Mouse (Mus musculus) neural tube, embryonic 11.5 days (tissue): ENCODE results near the gene Kcnk3. TPM values are rescaled to one million over a fixed set of nuclear protein-coding genes. Genes with fewer than 3 reads are reported as not detected.

Source experiments
- ATAC-seq: fragments of 200-750 bp; cut with Nextera tagmentation; 2 replicates; pipeline ENCODE4 v1.8.0; 2017; ENCODE audit warnings: moderate number of reproducible peaks, mild to moderate bottlenecking, moderate TSS enrichment, moderate library complexity; ENCODE audit not compliant: insufficient read depth, low FRiP score, low TSS enrichment
- DNase-seq: peaks from one replicate; pipeline ENCODE4 v3.0.0-alpha.2; 2015; ENCODE audit warnings: low spot score
- H3K27ac ChIP-seq: fragments of 300-500 bp; sonication (generic); 2 replicates; pipeline ENCODE4 v1.5.1; 2014; ENCODE audit warnings: low read depth, mild to moderate bottlenecking, low read length
- H3K27me3 ChIP-seq: fragments of 300-500 bp; sonication (generic); 2 replicates; pipeline ENCODE4 v1.6.1; 2014; ENCODE audit warnings: mild to moderate bottlenecking, low read length, mixed read lengths; ENCODE audit not compliant: control insufficient read depth, insufficient read depth
- H3K36me3 ChIP-seq: fragments of 300-500 bp; sonication (generic); 2 replicates; pipeline ENCODE4 v1.6.1; 2014; ENCODE audit warnings: mild to moderate bottlenecking, low read length, moderate library complexity, mixed read lengths; ENCODE audit not compliant: control insufficient read depth, insufficient read depth
- H3K4me1 ChIP-seq: fragments of 300-500 bp; sonication (generic); 2 replicates; pipeline ENCODE4 v1.6.1; 2014; ENCODE audit warnings: low read length, mixed read lengths; ENCODE audit not compliant: control insufficient read depth, insufficient read depth
- H3K4me2 ChIP-seq: fragments of 300-500 bp; sonication (generic); 2 replicates; pipeline ENCODE4 v1.6.1; 2014; ENCODE audit warnings: low read depth, mild to moderate bottlenecking, moderate library complexity
- H3K4me3 ChIP-seq: fragments of 300-500 bp; sonication (generic); 2 replicates; pipeline ENCODE4 v1.5.1; 2014; ENCODE audit warnings: low read depth, low read length
- H3K9ac ChIP-seq: fragments of 300-500 bp; sonication (generic); 2 replicates; pipeline ENCODE4 v1.6.1; 2014; ENCODE audit warnings: mild to moderate bottlenecking, low read length
- H3K9me3 ChIP-seq: fragments of 300-500 bp; sonication (generic); 2 replicates; pipeline ENCODE4 v1.6.1; 2016; ENCODE audit warnings: low read length; ENCODE audit not compliant: control insufficient read depth
- WGBS: fragments of 180-500 bp; shearing (Covaris S2); extraction: QIAGEN DNeasy Blood & Tissue Kit; methylation state at CpG from one replicate; pipeline ENCODE4 v1.1.7; 2014; 5-methylcytosine and 5-hydroxymethylcytosine counted together
- polyA plus RNA-seq: library from polyadenylated mRNA; unstranded; fragments of >200 nt; fragmentation: Nextera tagmentation; extraction: Ambion mirVana; gene quantifications from 2 replicates; pipeline ENCODE4 v1.2.1, GENCODE M21; 2014

Gene Kcnk3
- polyA plus RNA-seq, 1 experiment from 2014 or later: 0.92 TPM

- no peak within 1 kb of the TSS for H3K27ac ChIP-seq
- H3K4me1 ChIP-seq: peaks cover 6% of the 10 kb centered on the region
- peak within 1 kb of the TSS; percentile 56 for H3K9ac ChIP-seq
- WGBS: under 1% methylated on average over 38 of the region's 38 CpGs
- no peaks in the 10 kb centered on the region for H3K27me3 ChIP-seq
- ATAC-seq (peak; percentile 94), DNase-seq (peak; percentile 87)
- peak within 1 kb of the TSS; percentile 87 for H3K4me2 ChIP-seq
- no peaks in the 10 kb centered on the region for H3K9me3 ChIP-seq
- H3K36me3 ChIP-seq: no peaks in the 10 kb centered on the region
- H3K4me3 ChIP-seq: peak within 1 kb of the TSS; percentile 71
Measured at GRCm38 (mm10) chr5:30647815-30648560, 60.0 kb downstream of the Kcnk3 start, which contains the start of gene Slc35f6. Slc35f6 (plus strand) TSS chr5:30647933.

- Histone ChIP-seq H3K4me1 (peaks cover 6% of the 10 kb centered on the region), H3K9me3 (no peaks in the 10 kb centered on the region), H3K4me2 (no peak overlapping the region), H3K9ac (no peak overlapping the region), H3K36me3 (no peaks in the 10 kb centered on the region), H3K4me3 (no peak overlapping the region), H3K27me3 (no peaks in the 10 kb centered on the region), H3K27ac (no peak overlapping the region)
- DNase-seq: no peak
- WGBS: 75% methylated on average over 4 of the region's 4 CpGs
- no peak for ATAC-seq
Measured at GRCm38 (mm10) chr5:30649558-30649957, 61.6 kb downstream of the Kcnk3 start.

GRCm38 (mm10) chr5:30650756-30651155 lies 62.8 kb downstream of the Kcnk3 start:
- Histone ChIP-seq H3K4me3 (no peak overlapping the region), H3K9me3 (no peaks in the 10 kb centered on the region), H3K36me3 (no peaks in the 10 kb centered on the region), H3K27ac (no peak overlapping the region), H3K9ac (no peak overlapping the region), H3K27me3 (no peaks in the 10 kb centered on the region), H3K4me1 (peaks cover 6% of the 10 kb centered on the region), H3K4me2 (no peak overlapping the region)
- DNase-seq: no peak
- 81% methylated on average over 3 of the region's 3 CpGs for WGBS
- no peak for ATAC-seq

GRCm38 (mm10) chr5:30651554-30651953 lies 63.6 kb downstream of the Kcnk3 start:
- DNase-seq (no peak), ATAC-seq (no peak)
- Histone ChIP-seq H3K9ac (no peak overlapping the region), H3K27me3 (no peaks in the 10 kb centered on the region), H3K36me3 (peaks cover under 1% of the 10 kb centered on the region), H3K4me3 (no peak overlapping the region), H3K9me3 (no peaks in the 10 kb centered on the region), H3K4me2 (no peak overlapping the region), H3K27ac (no peak overlapping the region), H3K4me1 (peaks cover 6% of the 10 kb centered on the region)
- 86% methylated on average over 3 of the region's 3 CpGs for WGBS

GRCm38 (mm10) chr5:30653246-30653645 lies 65.3 kb downstream of the Kcnk3 start:
- WGBS: 89% methylated on average over 6 of the region's 6 CpGs
- Histone ChIP-seq H3K9me3 (no peaks in the 10 kb centered on the region), H3K36me3 (peaks cover 4% of the 10 kb centered on the region), H3K4me3 (no peak overlapping the region), H3K27ac (no peak overlapping the region), H3K4me1 (peaks cover 5% of the 10 kb centered on the region), H3K4me2 (no peak overlapping the region), H3K27me3 (no peaks in the 10 kb centered on the region), H3K9ac (no peak overlapping the region)
- no peak for ATAC-seq
- DNase-seq: no peak

- Histone ChIP-seq H3K27ac (no peak overlapping the region), H3K9me3 (no peaks in the 10 kb centered on the region), H3K27me3 (no peaks in the 10 kb centered on the region), H3K36me3 (peaks cover 4% of the 10 kb centered on the region), H3K4me3 (no peak overlapping the region), H3K4me2 (no peak overlapping the region), H3K9ac (no peak overlapping the region), H3K4me1 (no peaks in the 10 kb centered on the region)
- ATAC-seq (no peak), DNase-seq (no peak)
- WGBS: 89% methylated on average over 8 of the region's 8 CpGs
Measured at GRCm38 (mm10) chr5:30655042-30655441, 67.1 kb downstream of the Kcnk3 start.

GRCm38 (mm10) chr5:30655526-30656195 lies 67.7 kb downstream of the Kcnk3 start:
- H3K4me2 ChIP-seq: no peak overlapping the region
- H3K4me1 ChIP-seq: no peaks in the 10 kb centered on the region
- H3K36me3 ChIP-seq: peaks cover 4% of the 10 kb centered on the region
- ATAC-seq (no peak), DNase-seq (no peak)
- no peaks in the 10 kb centered on the region for H3K27me3 ChIP-seq
- H3K4me3 ChIP-seq: no peak overlapping the region
- no peak overlapping the region for H3K27ac ChIP-seq
- WGBS: 93% methylated on average over 6 of the region's 6 CpGs
- no peak overlapping the region for H3K9ac ChIP-seq
- no peaks in the 10 kb centered on the region for H3K9me3 ChIP-seq

- DNase-seq (no peak), ATAC-seq (no peak)
- H3K4me2 ChIP-seq: no peak overlapping the region
- peaks cover 4% of the 10 kb centered on the region for H3K36me3 ChIP-seq
- H3K4me3 ChIP-seq: no peak overlapping the region
- H3K9me3 ChIP-seq: no peaks in the 10 kb centered on the region
- H3K27me3 ChIP-seq: no peaks in the 10 kb centered on the region
- WGBS: 83% methylated on average over 4 of the region's 4 CpGs
- no peak overlapping the region for H3K9ac ChIP-seq
- no peaks in the 10 kb centered on the region for H3K4me1 ChIP-seq
- H3K27ac ChIP-seq: no peak overlapping the region
Measured at GRCm38 (mm10) chr5:30659042-30659441, 71.1 kb downstream of the Kcnk3 start.

- Histone ChIP-seq H3K9ac (no peak overlapping the region), H3K9me3 (no peaks in the 10 kb centered on the region), H3K4me2 (no peak overlapping the region), H3K27me3 (no peaks in the 10 kb centered on the region), H3K36me3 (peaks cover 4% of the 10 kb centered on the region), H3K4me1 (no peaks in the 10 kb centered on the region), H3K27ac (no peak overlapping the region), H3K4me3 (no peak overlapping the region)
- DNase-seq: no peak
- WGBS: 95% methylated on average over 1 of the region's 1 CpGs
- ATAC-seq: no peak
Measured at GRCm38 (mm10) chr5:30660278-30660677, 72.3 kb downstream of the Kcnk3 start.
